Mouse (Mus musculus) thymus, adult 2 months (tissue): ENCODE measurements around the gene Tcf19.

Experiments
- CTCF ChIP-seq: fragments of 200-500 bp; IDR thresholded peaks from 2 replicates; pipeline ENCODE4 v1.5.1; 2012; ENCODE audit warnings: mild to moderate bottlenecking, control low read depth, low read length, moderate library complexity, borderline replicate concordance; ENCODE audit not compliant: control insufficient read depth, poor library complexity, insufficient read depth; ENCODE audit errors: extremely low read depth
- POLR2A ChIP-seq: fragments of 200-500 bp; IDR thresholded peaks from 2 replicates; pipeline ENCODE4 v1.6.1; 2012; ENCODE audit warnings: mild to moderate bottlenecking, low read length, control low read depth, moderate library complexity; ENCODE audit not compliant: control insufficient read depth, poor library complexity, insufficient read depth; ENCODE audit errors: extremely low read depth

- TF ChIP-seq CTCF (no peak), POLR2A (no peak)
Observed at GRCm38 (mm10) chr17:35532360-35532759, 15.7 kb upstream of the Tcf19 start.
